Mouse (Mus musculus) c-Kit-negative CD71-positive TER-119-positive erythroid progenitor cells, embryonic 14.5 days (primary cell): ENCODE results near the gene Pou3f3.

Source experiments
- DNase-seq: peaks from one replicate; pipeline ENCODE4 v3.0.0-alpha.2; 2013; ENCODE audit warnings: low read depth, low spot score

Gene Pou3f3

GRCm38 (mm10) chr1:42694665-42695577 lies 647 bp upstream of the Pou3f3 start:
- no peak for DNase-seq

GRCm38 (mm10) chr1:42696371-42697031 lies 933 bp downstream of the Pou3f3 start:
- no peak for DNase-seq

- DNase-seq: no peak
Measured at GRCm38 (mm10) chr1:42697321-42697755, 1.8 kb downstream of the Pou3f3 start.

GRCm38 (mm10) chr1:42697756-42698583 lies 2.4 kb downstream of the Pou3f3 start:
- no peak for DNase-seq

GRCm38 (mm10) chr1:42698584-42699333 lies 3.2 kb downstream of the Pou3f3 start:
- no peak for DNase-seq

GRCm38 (mm10) chr1:42699471-42699871 lies 3.9 kb downstream of the Pou3f3 start:
- DNase-seq: no peak

GRCm38 (mm10) chr1:42700171-42700570 lies 4.6 kb downstream of the Pou3f3 start:
- DNase-seq: no peak

- no peak for DNase-seq
Measured at GRCm38 (mm10) chr1:42700815-42701214, 5.2 kb downstream of the Pou3f3 start.

GRCm38 (mm10) chr1:42701833-42702611 lies 6.5 kb downstream of the Pou3f3 start:
- no peak for DNase-seq

GRCm38 (mm10) chr1:42702984-42703383 lies 7.4 kb downstream of the Pou3f3 start:
- DNase-seq: no peak

GRCm38 (mm10) chr1:42703424-42703823 lies 7.9 kb downstream of the Pou3f3 start:
- DNase-seq: no peak

- no peak for DNase-seq
Measured at GRCm38 (mm10) chr1:42703851-42704613, 8.5 kb downstream of the Pou3f3 start.

GRCm38 (mm10) chr1:42704981-42705810 lies 9.6 kb downstream of the Pou3f3 start:
- DNase-seq: no peak

GRCm38 (mm10) chr1:42705811-42706160 lies 10.2 kb downstream of the Pou3f3 start:
- no peak for DNase-seq

- DNase-seq: no peak
Measured at GRCm38 (mm10) chr1:42707196-42707595, 11.6 kb downstream of the Pou3f3 start.

- no peak for DNase-seq
Measured at GRCm38 (mm10) chr1:42707611-42708130, 12.1 kb downstream of the Pou3f3 start.

- no peak for DNase-seq
Measured at GRCm38 (mm10) chr1:42709024-42709423, 13.5 kb downstream of the Pou3f3 start.

- no peak for DNase-seq
Measured at GRCm38 (mm10) chr1:42709431-42710160, 14.0 kb downstream of the Pou3f3 start.
